Mouse (Mus musculus) right cerebral cortex, adult 18-20 months (tissue): ENCODE measurements around the gene Sumf2.
A peak's percentile ranks its signal among the peaks of the same experiment; 100 is the strongest.
"Not testable (repeated sequence)": the region's sequence is repeated elsewhere in the genome, so short reads cannot be mapped to it uniquely, and the experiment has no call there.

Source experiments
- DNase-seq: peaks from one replicate; pipeline ENCODE4 v3.0.0; 2022; ENCODE audit warnings: mixed read lengths

The Sumf2 gene

GRCm38 (mm10) chr5:129846752-129847557, at the start of gene Sumf2:
Gene Sumf2, plus strand, starts transcription at chr5:129846986.
- peak; percentile 97 for DNase-seq

DNA sequence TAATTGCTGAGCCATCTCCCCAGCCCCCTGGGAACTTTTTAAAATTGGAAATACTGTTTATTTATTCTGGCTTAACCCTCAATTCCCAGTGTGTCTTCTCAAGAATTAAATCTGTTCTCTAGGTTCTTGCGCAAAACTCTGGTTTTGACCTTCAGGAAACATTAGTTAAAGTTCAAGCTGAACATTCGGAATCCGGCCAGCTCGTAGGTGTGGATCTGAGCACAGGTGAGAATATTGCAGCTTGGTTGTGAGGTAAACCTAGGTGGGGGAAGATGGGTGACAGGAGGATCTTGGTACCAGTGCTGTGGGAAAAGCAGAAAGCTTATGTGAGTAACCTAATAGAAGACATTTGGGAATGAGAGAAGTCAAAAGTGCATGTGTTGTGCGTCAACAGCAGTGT, 1.9 kb upstream of the Sumf2 start:
- DNase-seq: no peak

DNA sequence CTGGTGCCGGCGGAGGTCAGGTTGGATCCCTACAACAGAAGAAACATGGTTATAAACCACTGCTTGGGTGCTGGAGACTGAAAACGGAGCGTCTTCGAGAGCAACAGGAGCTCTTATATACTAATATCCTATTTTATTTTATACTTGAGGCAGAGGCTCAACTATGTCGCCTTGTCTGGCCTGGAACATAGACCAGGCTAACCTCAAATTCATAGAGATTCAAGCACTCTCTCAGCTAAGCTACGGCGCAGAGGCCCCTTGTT, 703 bp downstream of the Sumf2 start:
- DNase-seq: no peak

- DNase-seq: no peak
These were observed 8.4 kb downstream of the Sumf2 start for GRCm38 (mm10) chr5:129855163-129855562.

GRCm38 (mm10) chr5:129856414-129856813, 9.6 kb downstream of the Sumf2 start:
- DNase-seq: no peak

- DNase-seq: no peak
These were observed 15.5 kb downstream of the Sumf2 start for GRCm38 (mm10) chr5:129862325-129862724.

DNA sequence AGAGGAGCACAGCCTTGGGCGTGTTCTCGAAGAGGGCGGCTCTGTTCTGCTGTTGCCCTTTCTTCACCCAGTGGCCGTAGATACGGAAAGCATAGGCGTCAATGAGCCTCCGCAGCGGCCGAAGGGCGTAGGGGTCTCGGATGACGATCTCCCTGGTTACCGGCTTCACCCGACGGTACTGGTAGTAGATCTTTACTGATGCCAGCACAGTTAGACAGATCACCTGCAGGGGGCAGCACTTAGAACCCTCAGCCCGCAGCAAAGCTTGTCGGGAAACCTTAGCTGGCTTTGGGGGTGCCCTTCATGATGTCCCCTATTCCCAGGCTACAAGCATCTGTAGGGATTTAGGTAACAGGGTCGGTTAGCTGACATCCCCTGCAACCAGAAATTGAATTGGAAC, 17.7 kb downstream of the Sumf2 start:
- DNase-seq: no peak

DNA sequence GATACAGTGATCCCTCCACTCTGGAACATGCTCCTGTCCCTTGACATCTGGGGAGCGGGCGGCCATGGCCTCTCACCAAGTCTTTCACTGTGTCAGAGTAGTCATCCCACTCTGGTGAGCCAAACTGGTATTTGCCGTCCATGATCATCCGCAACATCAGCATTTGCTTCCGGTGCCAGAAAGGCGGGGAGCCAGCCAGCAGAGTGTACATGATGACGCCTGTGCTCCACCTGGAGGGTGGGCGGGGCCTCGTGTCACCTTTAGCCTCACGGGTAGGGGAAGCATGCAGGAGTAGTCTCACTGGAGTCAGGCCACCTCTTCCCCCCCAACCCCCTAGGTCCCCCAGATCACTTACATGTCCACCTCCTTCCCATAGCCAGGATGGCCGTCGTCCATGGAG, 19.1 kb downstream of the Sumf2 start:
- no peak for DNase-seq

GRCm38 (mm10) chr5:129869238-129869995, 22.6 kb downstream of the Sumf2 start:
- DNase-seq: no peak

DNA sequence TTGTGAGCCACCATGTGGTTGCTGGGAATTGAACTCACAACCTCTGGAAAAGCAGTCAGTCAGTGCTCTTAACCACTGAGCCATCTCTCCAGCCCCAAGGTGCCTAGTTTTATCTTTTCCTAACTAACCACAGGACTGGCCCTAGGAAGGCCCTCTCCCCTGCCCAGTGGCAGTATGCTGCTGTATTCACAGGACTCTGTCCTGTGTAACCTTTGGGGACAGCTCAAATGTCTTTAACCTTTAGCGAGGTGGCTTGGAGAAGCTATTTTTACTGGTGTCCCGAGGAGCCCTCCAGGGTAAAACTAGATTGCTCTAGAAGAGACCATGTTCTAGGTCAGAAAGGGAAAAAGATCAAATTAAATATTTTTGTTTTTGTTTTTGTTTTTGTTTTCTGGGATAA, 24.5 kb downstream of the Sumf2 start:
- DNase-seq: no peak

DNA sequence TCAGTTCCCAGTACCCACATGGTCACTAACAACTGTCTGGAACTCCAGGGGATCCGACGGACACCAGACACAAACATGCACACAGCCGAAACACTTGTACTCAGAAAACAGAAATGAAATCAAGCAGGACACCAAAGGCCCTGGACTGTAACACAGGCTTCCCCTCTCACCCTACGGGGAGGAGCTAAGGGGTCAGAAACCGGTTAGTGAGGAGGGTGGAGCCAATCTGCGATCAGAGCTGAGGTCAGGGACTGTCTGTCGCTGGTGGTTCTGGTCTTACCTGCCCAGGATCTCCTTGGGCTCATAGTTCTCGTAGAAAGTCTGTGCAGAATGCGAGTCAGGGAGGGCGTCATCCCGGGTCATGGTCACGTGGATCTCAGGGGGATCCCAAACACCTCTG, 27.2 kb downstream of the Sumf2 start:
- DNase-seq: no peak

DNA sequence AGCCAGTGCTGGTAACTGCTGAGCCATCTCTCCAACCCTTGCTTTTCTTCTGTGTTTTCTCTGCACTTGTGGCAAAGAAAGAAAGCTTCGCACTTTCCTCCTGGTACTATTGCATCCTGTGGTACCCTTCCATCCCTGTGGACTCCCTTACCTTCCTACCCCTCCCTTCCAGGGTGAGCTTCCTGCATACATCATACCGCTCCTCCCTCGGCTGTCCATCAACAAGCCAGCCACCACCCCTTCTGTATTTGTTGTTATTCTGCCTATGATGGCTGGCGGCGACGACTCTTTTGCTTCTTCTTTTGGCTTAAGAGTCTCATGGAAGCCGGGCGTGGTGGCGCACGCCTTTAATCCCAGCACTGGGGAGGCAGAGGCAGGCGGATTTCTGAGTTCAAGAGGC, 28.3 kb downstream of the Sumf2 start:
- DNase-seq: no peak

DNA sequence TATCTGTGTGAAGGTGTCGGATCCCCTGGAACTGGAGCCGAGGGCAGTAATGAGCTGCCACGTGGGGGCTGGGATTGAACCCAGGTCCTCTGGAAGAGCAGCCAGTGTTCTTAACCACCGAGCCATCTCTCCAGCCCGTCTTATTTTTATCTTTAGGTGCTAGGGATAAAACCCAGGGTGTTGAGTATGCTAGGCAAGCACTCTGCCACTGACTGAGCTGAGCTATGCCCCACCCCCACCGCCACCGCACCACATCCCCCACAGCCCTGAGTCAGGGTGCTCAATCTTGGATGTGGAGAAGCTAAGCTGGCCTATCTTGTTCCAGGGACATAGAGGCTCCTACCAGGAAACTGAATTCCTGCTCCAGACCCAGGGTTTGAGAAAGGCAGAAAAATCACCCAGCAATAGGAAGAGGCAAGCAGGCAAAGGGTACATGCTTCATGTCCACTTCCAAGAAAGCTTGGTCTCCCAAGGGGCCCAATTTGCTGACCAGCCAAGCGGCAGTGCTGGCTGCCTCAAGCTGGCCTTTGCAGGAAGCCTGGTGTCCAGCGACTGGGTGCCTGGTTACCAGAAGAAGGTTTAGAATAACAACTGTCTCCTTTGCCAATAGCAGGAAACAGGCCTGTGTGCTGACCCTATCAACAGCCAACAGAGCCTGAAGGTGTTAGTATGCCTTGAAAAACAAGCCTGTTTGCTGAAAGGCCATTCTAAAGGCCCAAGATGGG, 31.1 kb downstream of the Sumf2 start:
- peak; percentile 27 for DNase-seq

DNA sequence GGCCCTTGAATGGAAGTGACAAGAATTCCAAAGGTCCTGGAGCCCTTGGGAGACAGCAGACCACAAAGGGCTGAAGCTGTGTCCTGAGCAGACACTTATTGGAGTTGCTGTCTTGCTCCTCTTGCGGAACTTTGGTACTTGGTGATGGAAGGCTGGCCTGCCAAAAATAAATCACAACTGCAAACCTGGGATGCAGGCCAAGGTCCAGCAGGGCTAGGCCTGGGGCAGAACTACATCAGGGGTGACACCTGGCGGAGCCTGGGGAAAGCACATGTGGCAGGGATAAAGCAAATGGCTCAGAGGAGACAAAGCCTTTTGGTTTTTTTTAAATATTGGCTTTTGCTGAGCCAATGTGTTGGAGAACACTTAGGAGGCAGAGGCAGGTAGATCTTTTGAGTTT, 32.2 kb downstream of the Sumf2 start:
- DNase-seq: peak; percentile 45

GRCm38 (mm10) chr5:129879888-129880287, 33.1 kb downstream of the Sumf2 start:
- DNase-seq: no peak

DNA sequence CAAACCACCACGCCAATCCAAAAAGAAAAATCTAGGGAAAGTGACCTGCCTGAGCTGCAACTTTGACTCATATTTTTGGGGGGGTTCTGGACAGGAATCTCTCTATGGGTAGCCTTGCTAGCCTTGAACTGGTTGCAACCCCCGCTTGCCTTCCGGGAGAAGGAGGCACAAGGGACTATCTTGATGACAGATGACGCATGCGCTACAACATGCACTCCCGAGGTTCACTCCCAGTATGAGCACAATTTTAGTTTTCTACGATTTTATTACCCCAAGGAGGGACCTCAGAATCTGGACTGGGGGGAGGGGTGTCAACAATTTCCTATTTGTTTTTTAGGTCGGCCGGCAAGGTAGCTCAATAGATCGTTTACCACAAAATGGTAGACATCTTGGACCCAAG, 39.5 kb downstream of the Sumf2 start:
- no peak for DNase-seq

DNA sequence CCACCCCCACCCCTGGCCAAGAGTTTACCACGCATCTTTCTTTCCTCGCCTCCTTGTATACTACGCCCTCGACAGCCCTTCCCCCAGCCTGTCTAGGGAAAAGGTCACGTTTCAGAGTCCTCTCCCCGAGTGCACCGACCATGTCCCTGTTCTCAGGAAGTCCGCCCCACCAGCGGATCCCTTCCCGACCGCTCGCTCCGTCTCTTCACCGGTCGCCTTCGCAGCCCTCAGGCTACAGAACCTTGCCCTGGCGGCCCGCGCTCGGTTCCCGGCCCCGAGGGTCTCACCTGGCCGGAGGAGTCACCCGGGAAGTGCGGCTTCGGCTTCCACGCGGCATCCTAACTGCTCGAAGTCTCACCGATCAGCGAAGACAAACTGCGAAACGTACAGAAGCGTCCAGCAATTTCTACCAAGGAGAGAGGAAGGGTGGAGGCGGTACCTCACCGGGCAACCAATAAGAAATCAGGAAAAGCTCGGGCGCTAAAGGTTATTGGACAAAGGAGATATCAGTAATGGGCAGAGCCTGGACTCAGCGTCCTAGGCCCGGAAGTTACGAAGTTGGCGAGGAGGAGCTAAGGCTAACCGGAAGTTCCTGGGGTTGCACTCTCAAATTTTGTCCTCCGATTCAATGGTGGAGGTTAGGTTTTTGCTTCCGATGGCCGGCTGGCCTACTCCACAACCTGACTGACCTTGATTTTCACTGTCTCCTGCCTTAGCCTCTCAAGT, 40.3 kb downstream of the Sumf2 start, which contains the start of gene Chchd2:
Gene Chchd2 (minus strand): TSS at position 560 of the 726 bp plus-strand sequence.
- peak; percentile 96 for DNase-seq

- not testable (repeated sequence) for DNase-seq
These were observed 43.6 kb downstream of the Sumf2 start for GRCm38 (mm10) chr5:129890390-129890789.

DNA sequence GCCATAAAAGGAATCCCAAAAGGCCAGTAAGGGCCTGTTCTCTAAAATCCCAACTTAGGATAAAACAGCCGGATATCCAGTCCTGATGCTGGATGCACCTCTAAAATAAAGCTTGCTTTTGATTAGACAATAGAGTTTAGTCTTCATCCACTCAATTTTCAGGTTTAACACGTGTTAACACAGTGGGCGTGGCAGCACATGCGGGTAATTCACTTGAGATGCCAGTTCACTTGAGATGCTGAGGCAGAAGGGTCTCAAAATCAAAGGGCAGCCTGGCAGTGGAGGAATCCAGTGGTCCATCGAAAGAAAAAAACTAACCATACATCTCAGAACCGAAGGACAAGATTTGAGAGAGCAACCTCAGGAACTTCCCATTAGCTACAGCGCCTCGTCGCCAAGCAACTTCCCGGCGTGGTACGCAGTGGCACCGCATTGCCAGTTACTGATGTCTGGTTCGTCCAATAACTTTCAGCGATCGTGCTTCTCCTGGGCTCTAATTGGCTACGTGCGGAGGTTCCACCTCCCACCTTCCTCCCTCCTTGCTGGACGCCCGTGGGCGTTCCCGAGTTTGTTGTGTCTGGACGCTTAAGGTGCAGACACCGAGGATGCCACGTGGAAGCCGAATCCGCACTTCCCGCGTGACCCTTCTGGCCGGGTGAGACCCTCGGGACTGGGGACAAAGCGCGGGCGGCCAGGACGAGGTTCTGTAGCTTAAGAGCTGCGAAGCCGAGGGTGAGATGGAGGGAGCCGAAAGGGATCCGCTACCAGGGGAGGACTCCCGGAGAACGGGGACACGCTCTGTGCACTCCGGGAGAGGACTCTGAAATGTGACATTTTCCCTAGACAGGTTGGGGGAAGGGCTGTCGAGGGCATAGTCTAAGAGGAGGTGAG, 48.7 kb downstream of the Sumf2 start, which contains the start of gene Zbed5:
Gene Zbed5 (plus strand): TSS at position 526 of the 891 bp plus-strand sequence.
- peak; percentile 92 for DNase-seq

GRCm38 (mm10) chr5:129898449-129898848, 51.7 kb downstream of the Sumf2 start, which contains the start of gene Phkg1:
Gene Phkg1, minus strand, starts transcription at chr5:129898549.
- DNase-seq: no peak

- no peak for DNase-seq
These were observed 61.0 kb downstream of the Sumf2 start for GRCm38 (mm10) chr5:129907775-129908174.
